Mouse (Mus musculus) olfactory bulb, adult 2 months (tissue): ENCODE results near the gene Gm49373.

Experiments
- CTCF ChIP-seq: fragments of 200-500 bp; IDR thresholded peaks from 2 replicates; pipeline ENCODE4 v1.5.1; 2012; ENCODE audit warnings: low read depth, mild to moderate bottlenecking, low read length, moderate library complexity; ENCODE audit not compliant: insufficient read depth
- POLR2A ChIP-seq: fragments of 200-500 bp; IDR thresholded peaks from 2 replicates; pipeline ENCODE4 v1.6.1; 2012; ENCODE audit warnings: mild to moderate bottlenecking, low read depth, low read length, moderate library complexity; ENCODE audit not compliant: insufficient read depth

GRCm38 (mm10) chr9:21074173-21074572, 1.3 kb upstream of the Gm49373 start:
- no peak for TF ChIP-seq CTCF
- no peak for TF ChIP-seq POLR2A
